Mouse (Mus musculus) small intestine, adult 2 months (tissue): ENCODE results near the gene Ipcef1.

ENCODE experiments used
- CTCF ChIP-seq: fragments of 200-500 bp; IDR thresholded peaks from 2 replicates; pipeline ENCODE4 v1.5.1; 2012; ENCODE audit warnings: low read depth, mild to moderate bottlenecking, control low read depth, inconsistent platforms, low read length, moderate library complexity, mixed read lengths; ENCODE audit not compliant: insufficient replicate concordance, insufficient read length; ENCODE audit errors: extremely low read depth
- POLR2A ChIP-seq: fragments of 200-500 bp; IDR thresholded peaks from 2 replicates; pipeline ENCODE4 v1.6.1; 2012; ENCODE audit warnings: low read depth, mild to moderate bottlenecking, control low read depth, inconsistent platforms, low read length, moderate library complexity

DNA sequence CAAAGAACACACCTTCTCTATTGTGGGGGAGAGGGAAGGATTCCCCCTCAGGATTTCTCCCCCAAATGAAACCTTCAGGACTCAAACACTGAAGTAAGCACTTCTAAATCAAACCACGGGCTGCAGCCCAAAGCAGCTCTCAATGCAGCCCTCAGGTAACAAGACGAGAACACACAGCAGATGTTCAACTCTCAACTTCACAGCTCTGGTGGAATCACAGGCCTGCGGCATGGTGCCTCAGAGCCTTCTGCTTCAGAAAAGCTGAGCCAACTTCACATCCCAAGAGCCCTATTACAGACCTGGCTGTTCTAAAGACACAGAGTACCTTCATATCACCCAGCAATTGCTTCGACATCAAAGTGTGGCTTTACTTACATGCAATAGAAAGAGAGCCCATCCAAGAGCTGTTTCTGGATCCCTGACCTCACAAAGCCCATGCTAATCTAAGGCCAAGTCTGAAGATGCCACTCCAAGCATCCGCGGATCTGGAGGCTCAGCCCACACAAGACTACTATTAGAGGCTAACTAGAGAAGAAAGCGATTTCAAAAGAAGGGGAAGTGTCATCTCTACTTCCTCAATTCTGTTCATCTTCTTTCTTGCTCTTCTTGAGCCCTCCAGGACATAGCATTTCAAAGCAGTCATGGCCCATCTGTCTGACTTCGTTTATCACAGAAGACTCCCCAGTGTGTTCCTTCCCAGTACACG, 11.6 kb upstream of the Ipcef1 start:
- TF ChIP-seq CTCF (no peak), POLR2A (no peak)
